Mouse (Mus musculus): ENCODE data around the gene Gid8. TPM values are rescaled to one million over a fixed set of nuclear protein-coding genes. Genes with fewer than 3 reads are reported as not detected.

The Gid8 gene
- polyA plus RNA-seq, 1 experiment from 2014 or later, result 38.0 TPM

- WGBS, result 36% methylated on average over 3 of the region's 3 CpGs
- no peak; the same call in 1 of the 2 replicates for TF ChIP-seq CTCF (IDR thresholded peaks at IDR 0.05; ENCODE audit: low read depth)
- no peak overlapping the region for H3K27ac ChIP-seq (ENCODE audit: low read depth, low read length)
- no peaks in the 10 kb centered on the region for H3K9me3 ChIP-seq (ENCODE audit: control insufficient read depth)
- no peak for ATAC-seq
- no peaks in the 10 kb centered on the region for H3K4me1 ChIP-seq (replicated peaks; ENCODE audit: control insufficient read depth, insufficient read depth, low read length)
- no peak overlapping the region for H3K9ac ChIP-seq (ENCODE audit: low read depth, low read length)
- H3K4me3 ChIP-seq (ENCODE audit: low read depth, low read length), result no peak overlapping the region
- no peaks in the 10 kb centered on the region for H3K27me3 ChIP-seq (replicated peaks; ENCODE audit: control insufficient read depth, insufficient read depth, low read length)
- H3K4me2 ChIP-seq (replicated peaks; ENCODE audit: low read depth), result no peak overlapping the region
- no peaks in the 10 kb centered on the region for H3K36me3 ChIP-seq (ENCODE audit: control insufficient read depth, insufficient read depth)
These were observed 30.4 kb downstream of the Gid8 start for GRCm38 (mm10) chr2:180740349-180740748.

DNA sequence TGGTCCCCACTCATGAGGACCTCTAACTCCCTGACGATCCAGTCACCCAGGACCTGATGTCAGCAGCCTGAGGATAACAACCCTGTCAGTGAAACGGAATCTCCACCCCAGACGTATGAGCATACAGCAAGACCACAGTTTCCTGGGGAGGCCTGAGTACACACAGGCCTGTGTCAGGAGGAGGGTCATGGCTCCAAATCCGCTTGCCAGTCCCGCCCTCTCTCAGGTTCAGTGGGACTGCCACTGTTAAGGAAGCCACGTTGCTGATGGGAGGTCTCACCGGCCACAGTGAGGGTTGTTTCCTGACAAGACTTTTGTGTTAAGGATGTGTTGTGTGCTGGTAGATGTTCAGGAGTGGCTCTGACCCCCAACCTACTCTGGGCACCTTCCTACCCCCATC lies 31.5 kb downstream of the Gid8 start:
- H3K4me1 ChIP-seq (replicated peaks; ENCODE audit: control insufficient read depth, insufficient read depth, low read length), result no peaks in the 10 kb centered on the region
- TF ChIP-seq CTCF (IDR thresholded peaks at IDR 0.05; ENCODE audit: low read depth), result no peak
- peaks cover 5% of the 10 kb centered on the region; the same call in 1 of the 2 replicates for H3K27me3 ChIP-seq (replicated peaks; ENCODE audit: control insufficient read depth, insufficient read depth, low read length)
- 62% methylated on average over 7 of the region's 7 CpGs for WGBS
- no peaks in the 10 kb centered on the region for H3K9me3 ChIP-seq (ENCODE audit: control insufficient read depth)
- no peak overlapping the region for H3K27ac ChIP-seq (ENCODE audit: low read depth, low read length)
- H3K36me3 ChIP-seq (ENCODE audit: control insufficient read depth, insufficient read depth), result no peaks in the 10 kb centered on the region
- H3K9ac ChIP-seq (ENCODE audit: low read depth, low read length), result no peak overlapping the region
- H3K4me3 ChIP-seq (ENCODE audit: low read depth, low read length), result no peak overlapping the region
- H3K4me2 ChIP-seq (replicated peaks; ENCODE audit: low read depth), result no peak overlapping the region
- ATAC-seq, result no peak

GRCm38 (mm10) chr2:180742820-180743219 lies 32.9 kb downstream of the Gid8 start:
- Histone ChIP-seq H3K4me1 (replicated peaks; ENCODE audit: control insufficient read depth, insufficient read depth, low read length) (no peaks in the 10 kb centered on the region), H3K4me3 (ENCODE audit: low read depth, low read length) (no peak overlapping the region), H3K27me3 (replicated peaks; ENCODE audit: control insufficient read depth, insufficient read depth, low read length) (peaks cover 5% of the 10 kb centered on the region; the same call in 1 of the 2 replicates), H3K4me2 (replicated peaks; ENCODE audit: low read depth) (no peak overlapping the region), H3K36me3 (ENCODE audit: control insufficient read depth, insufficient read depth) (no peaks in the 10 kb centered on the region), H3K9me3 (ENCODE audit: control insufficient read depth) (no peaks in the 10 kb centered on the region), H3K9ac (ENCODE audit: low read depth, low read length) (no peak overlapping the region), H3K27ac (ENCODE audit: low read depth, low read length) (no peak overlapping the region)
- no peak for TF ChIP-seq CTCF (IDR thresholded peaks at IDR 0.05; ENCODE audit: low read depth)
- 80% methylated on average over 6 of the region's 6 CpGs for WGBS
- no peak for ATAC-seq

GRCm38 (mm10) chr2:180743321-180743720 lies 33.4 kb downstream of the Gid8 start:
- H3K4me3 ChIP-seq (ENCODE audit: low read depth, low read length), result no peak overlapping the region

DNA sequence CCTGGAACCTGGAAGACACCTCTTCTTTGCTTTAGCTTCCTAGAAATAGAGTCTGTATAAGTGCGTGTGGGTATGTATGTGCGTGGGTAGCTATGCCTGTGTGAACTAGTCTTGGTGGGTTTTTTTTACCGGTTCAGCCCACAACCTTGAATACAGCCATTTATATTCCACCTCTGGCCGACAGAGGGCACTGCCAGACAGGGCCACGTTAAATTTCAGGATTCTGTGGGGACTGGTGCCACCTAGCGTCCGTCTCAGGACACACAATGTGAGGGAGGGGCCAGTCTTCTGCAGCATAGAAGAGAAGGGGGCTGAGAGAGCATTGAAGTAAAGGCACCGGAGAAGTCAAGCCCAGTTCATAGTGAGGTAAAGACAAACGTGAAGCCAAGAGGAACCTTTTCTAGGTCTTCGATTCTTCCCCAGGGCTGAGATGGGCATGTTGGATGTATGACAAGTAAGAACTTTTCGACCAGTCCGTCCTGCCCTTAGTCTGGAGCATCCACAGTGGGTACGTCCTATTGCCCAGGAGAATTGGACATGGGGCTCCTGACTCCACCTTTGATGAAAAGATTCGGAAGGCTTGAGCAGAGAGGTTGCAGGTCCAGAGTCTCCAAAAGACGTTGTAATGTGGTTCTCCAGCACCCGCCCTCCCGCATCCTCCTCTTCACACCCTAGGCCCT lies 35.5 kb downstream of the Gid8 start:
- Histone ChIP-seq H3K27me3 (replicated peaks; ENCODE audit: control insufficient read depth, insufficient read depth, low read length) (peaks cover 5% of the 10 kb centered on the region; the same call in 1 of the 2 replicates), H3K27ac (ENCODE audit: low read depth, low read length) (no peak overlapping the region), H3K4me1 (replicated peaks; ENCODE audit: control insufficient read depth, insufficient read depth, low read length) (no peaks in the 10 kb centered on the region), H3K9ac (ENCODE audit: low read depth, low read length) (no peak overlapping the region), H3K9me3 (ENCODE audit: control insufficient read depth) (no peaks in the 10 kb centered on the region), H3K4me3 (ENCODE audit: low read depth, low read length) (no peak overlapping the region), H3K36me3 (ENCODE audit: control insufficient read depth, insufficient read depth) (no peaks in the 10 kb centered on the region), H3K4me2 (replicated peaks; ENCODE audit: low read depth) (no peak overlapping the region)
- TF ChIP-seq CTCF (IDR thresholded peaks at IDR 0.05; ENCODE audit: low read depth), result peak; percentile 100
- peak; percentile 58 for ATAC-seq
- WGBS, result 32% methylated on average over 17 of the region's 17 CpGs

More at GRCm38 (mm10) chr2:180743321-180743720, 33.4 kb downstream of the Gid8 start:
- Histone ChIP-seq H3K36me3 (ENCODE audit: control insufficient read depth, insufficient read depth) (no peaks in the 10 kb centered on the region), H3K4me1 (replicated peaks; ENCODE audit: control insufficient read depth, insufficient read depth, low read length) (no peaks in the 10 kb centered on the region), H3K9ac (ENCODE audit: low read depth, low read length) (no peak overlapping the region), H3K27ac (ENCODE audit: low read depth, low read length) (no peak overlapping the region), H3K27me3 (replicated peaks; ENCODE audit: control insufficient read depth, insufficient read depth, low read length) (peaks cover 5% of the 10 kb centered on the region; the same call in 1 of the 2 replicates), H3K4me2 (replicated peaks; ENCODE audit: low read depth) (no peak overlapping the region), H3K9me3 (ENCODE audit: control insufficient read depth) (no peaks in the 10 kb centered on the region)
- WGBS, result 89% methylated on average over 2 of the region's 2 CpGs
- TF ChIP-seq CTCF (IDR thresholded peaks at IDR 0.05; ENCODE audit: low read depth), result no peak
- ATAC-seq, result no peak

DNA sequence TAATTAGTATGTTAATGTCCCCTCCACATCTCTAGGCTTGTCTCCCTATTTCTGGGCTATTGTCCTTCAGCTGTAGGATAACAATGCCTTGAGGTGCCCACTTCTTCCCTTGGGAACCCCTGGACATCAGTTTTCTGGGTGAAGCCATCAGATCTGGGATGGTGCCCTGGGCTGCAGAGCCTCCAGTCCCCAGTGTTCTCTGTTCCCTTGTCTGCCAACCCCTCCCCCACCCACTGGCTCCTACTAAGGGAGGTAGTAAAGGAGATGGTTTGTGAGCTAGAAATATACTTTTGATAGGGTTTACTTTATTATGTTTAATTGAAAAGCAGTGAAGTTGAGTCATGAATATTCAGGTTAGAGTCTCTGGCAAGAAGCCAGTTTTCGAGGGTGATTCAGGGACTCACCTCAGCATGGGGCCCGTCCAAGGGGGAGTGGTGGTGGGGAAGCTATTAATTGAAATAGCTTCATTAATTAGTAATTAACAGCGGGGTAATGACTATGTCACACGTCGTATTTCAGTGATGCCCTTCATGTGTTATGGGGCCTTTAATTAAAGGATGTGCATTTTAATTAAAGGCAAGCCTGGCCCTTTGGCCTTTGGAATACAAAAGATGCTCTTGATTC lies 36.8 kb downstream of the Gid8 start:
- no peak overlapping the region for H3K9ac ChIP-seq (ENCODE audit: low read depth, low read length)
- no peak overlapping the region for H3K4me3 ChIP-seq (ENCODE audit: low read depth, low read length)
- no peak for TF ChIP-seq CTCF (IDR thresholded peaks at IDR 0.05; ENCODE audit: low read depth)
- ATAC-seq, result no peak
- no peaks in the 10 kb centered on the region for H3K4me1 ChIP-seq (replicated peaks; ENCODE audit: control insufficient read depth, insufficient read depth, low read length)
- peaks cover 5% of the 10 kb centered on the region; the same call in 1 of the 2 replicates for H3K27me3 ChIP-seq (replicated peaks; ENCODE audit: control insufficient read depth, insufficient read depth, low read length)
- H3K27ac ChIP-seq (ENCODE audit: low read depth, low read length), result no peak overlapping the region
- H3K4me2 ChIP-seq (replicated peaks; ENCODE audit: low read depth), result no peak overlapping the region
- no peaks in the 10 kb centered on the region for H3K9me3 ChIP-seq (ENCODE audit: control insufficient read depth)
- no peaks in the 10 kb centered on the region for H3K36me3 ChIP-seq (ENCODE audit: control insufficient read depth, insufficient read depth)
- WGBS, result 48% methylated on average over 5 of the region's 5 CpGs
